Mouse (Mus musculus): ENCODE measurements at regions not wholly inside any gene's neighbourhood (a gene's known extent, or its start where the extent isn't known, plus 50 kb on each side); places are given as distances from the start of the nearest gene placed in this dataset.

DNA sequence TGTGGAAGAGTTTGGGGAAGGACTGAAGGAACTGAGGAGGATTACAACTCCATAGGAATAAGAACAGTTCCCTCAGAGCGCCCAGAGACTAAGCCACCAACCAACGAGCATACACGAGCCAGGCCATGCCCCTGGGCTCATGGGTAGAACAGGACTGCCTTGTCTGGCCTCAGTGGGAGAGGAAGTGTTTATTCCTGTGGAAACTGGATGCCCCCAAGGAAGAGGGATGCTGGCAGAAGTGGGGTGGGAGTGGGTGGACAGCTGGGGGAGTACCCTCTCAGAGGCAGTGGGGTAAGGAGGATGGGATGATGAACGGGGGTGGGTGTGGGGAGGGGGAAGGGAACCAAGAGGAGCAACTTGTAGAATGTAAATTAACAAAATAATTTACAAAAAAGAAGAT is 86.3 kb upstream of the Rab11fip2 start:
- TF ChIP-seq CTCF (IDR thresholded peaks at IDR 0.05; ENCODE audit: control insufficient read depth, insufficient read depth, low read length) = no peak
- TF ChIP-seq POLR2A (IDR thresholded peaks at IDR 0.05; ENCODE audit: borderline replicate concordance, control insufficient read depth, low read depth, low read length) = no peak
